Mouse (Mus musculus) embryo, embryonic 10.5 days (tissue): ENCODE measurements around the gene Hepacam.

ENCODE experiments used
- DNase-seq: peaks from one replicate; pipeline ENCODE4 v3.0.0-alpha.2; 2015; ENCODE audit warnings: low spot score

Gene Hepacam

DNA sequence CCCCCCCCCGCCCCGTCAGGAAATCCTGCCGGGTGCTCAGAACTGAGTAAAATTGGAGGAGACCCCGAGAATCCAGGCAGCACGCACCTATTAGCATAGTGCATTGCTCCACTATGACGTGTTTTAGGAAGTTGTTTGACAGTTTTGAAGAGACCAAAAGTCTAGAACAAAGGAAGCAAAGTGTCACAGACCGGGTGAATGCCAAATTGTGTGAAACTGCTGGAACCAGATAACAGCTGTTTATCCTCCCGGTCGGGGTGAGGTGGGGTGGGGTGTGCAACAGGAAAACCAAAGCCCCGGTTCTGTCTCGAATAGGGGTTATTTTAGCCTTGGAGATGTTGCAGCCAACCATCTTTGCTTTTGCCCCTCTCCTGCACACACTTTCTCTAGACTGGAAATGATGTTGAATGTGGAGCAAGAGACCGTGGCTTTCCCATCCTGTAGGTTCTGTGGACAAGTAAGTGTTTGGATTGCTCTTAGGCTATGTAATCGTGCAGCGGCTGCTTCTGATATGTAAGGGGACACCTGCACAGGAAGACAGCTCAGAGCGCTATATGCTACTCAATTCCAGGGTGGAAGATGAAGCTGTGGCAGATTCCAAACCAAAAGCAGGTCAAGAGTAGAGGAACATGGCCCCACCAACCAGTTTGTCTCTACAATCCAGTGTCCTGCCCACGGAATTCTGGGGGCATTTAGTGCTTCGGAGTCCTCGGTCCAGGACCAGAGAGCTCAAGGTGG, 66.8 kb downstream of the Hepacam start:
- no peak for DNase-seq

DNA sequence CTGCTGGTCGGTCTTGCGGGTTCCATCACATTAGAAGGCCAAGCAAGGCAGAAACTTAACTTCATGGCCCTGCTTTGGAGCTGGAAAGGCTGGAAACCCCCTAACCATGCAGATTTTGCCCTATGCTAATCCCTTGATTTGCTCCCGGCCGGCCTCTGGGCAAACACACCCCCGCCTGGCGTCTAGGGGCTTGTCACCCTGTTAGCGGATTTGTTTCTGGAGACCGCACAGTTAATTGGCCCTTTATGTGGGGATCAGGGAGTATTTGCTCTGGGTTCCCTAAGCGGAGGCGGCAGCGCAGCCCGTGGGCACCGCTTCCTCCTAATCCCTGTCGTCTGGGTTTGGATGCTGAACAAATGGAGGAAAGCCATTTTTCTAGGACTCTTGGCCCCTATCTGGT, 67.8 kb downstream of the Hepacam start:
- DNase-seq = no peak

DNA sequence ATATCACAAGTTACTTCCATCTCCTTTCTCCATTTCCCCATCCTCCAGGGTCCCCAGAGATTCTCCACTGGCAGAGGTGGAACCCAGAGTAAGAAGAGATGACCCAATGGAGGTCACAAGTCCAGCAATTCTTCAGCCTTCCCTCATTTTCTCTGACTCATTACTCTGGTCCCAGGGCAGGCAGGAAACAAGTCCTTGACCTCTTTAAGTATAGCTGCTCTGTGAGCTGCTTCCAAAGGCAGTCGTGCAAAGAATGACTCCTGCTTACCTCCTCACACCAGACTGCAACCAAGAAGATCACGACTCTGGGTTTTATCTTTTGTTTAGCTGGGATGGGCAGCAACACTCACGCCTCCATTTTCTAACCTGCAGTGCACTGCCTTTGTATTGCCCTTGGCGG, 68.5 kb downstream of the Hepacam start:
- no peak for DNase-seq
